Mouse (Mus musculus) spleen, adult 2 months (tissue): ENCODE measurements at regions not wholly inside any gene's neighbourhood (a gene's known extent, or its start where the extent isn't known, plus 50 kb on each side); places are given as distances from the start of the nearest gene placed in this dataset.
"Not testable (repeated sequence)": the region's sequence is repeated elsewhere in the genome, so short reads cannot be mapped to it uniquely, and the experiment has no call there.

Source experiments
- DNase-seq, 2 experiments: peaks; one replicate each; pipeline versions ENCODE4 v3.0.0 to v3.0.0-alpha.2; 2012 to 2021; ENCODE audit warnings: low spot score in 2 of 2, low read depth in 1 of 2
- H3K27ac ChIP-seq: fragments of 200-500 bp; 2 replicates; pipeline ENCODE4 v1.5.1; 2012; ENCODE audit warnings: low read length, inconsistent platforms; ENCODE audit not compliant: insufficient read depth
- H3K27me3 ChIP-seq: fragments of 200-500 bp; 2 replicates; pipeline ENCODE4 v1.6.1; 2012; ENCODE audit warnings: mild to moderate bottlenecking, moderate library complexity, low read length, inconsistent platforms; ENCODE audit not compliant: control insufficient read depth, insufficient read depth
- H3K36me3 ChIP-seq: fragments of 200-500 bp; 2 replicates; pipeline ENCODE4 v1.6.1; 2012; ENCODE audit warnings: mild to moderate bottlenecking, low read length, inconsistent platforms; ENCODE audit not compliant: control insufficient read depth, insufficient read depth
- H3K4me1 ChIP-seq: fragments of 200-500 bp; 2 replicates; pipeline ENCODE4 v1.6.1; 2011; ENCODE audit warnings: inconsistent platforms; ENCODE audit not compliant: control insufficient read depth, insufficient read depth, insufficient read length
- H3K4me3 ChIP-seq: fragments of 200-500 bp; 2 replicates; pipeline ENCODE4 v1.5.1; 2011; ENCODE audit warnings: mild to moderate bottlenecking, inconsistent platforms; ENCODE audit not compliant: insufficient read depth, insufficient read length; ENCODE audit errors: extremely low read depth
- CTCF ChIP-seq: fragments of 200-500 bp; IDR thresholded peaks from 2 replicates; pipeline ENCODE4 v1.5.1; 2011; ENCODE audit warnings: mild to moderate bottlenecking, inconsistent platforms; ENCODE audit not compliant: insufficient read depth, insufficient read length, insufficient replicate concordance; ENCODE audit errors: extremely low read depth
- POLR2A ChIP-seq: fragments of 200-500 bp; IDR thresholded peaks from 2 replicates; pipeline ENCODE4 v1.6.1; 2011; ENCODE audit warnings: low read depth, low read length, inconsistent platforms
- WGBS: fragments of 180-500 bp; shearing (Covaris S2); methylation state at CpG from one replicate; pipeline ENCODE4 v1.1.7; 2018; 5-methylcytosine and 5-hydroxymethylcytosine counted together

GRCm38 (mm10) chr14:33712458-33712857 is 123.5 kb downstream of the Ptpn20 start:
- no peaks in the 10 kb centered on the region for H3K27me3 ChIP-seq
- no peak for DNase-seq
- TF ChIP-seq POLR2A (no peak), CTCF (no peak)
- H3K27ac ChIP-seq, result no peak overlapping the region
- no peaks in the 10 kb centered on the region for H3K36me3 ChIP-seq
- H3K4me3 ChIP-seq, result no peak overlapping the region
- 96% methylated on average over 1 of the region's 1 CpGs for WGBS
- no peaks in the 10 kb centered on the region for H3K4me1 ChIP-seq

GRCm38 (mm10) chr14:33719651-33720050 is 130.6 kb downstream of the Ptpn20 start:
- H3K36me3 ChIP-seq, result no peaks in the 10 kb centered on the region
- H3K4me3 ChIP-seq, result no peak overlapping the region
- DNase-seq, result no peak
- TF ChIP-seq CTCF, result no peak
- no peak for TF ChIP-seq POLR2A
- H3K4me1 ChIP-seq, result no peaks in the 10 kb centered on the region
- WGBS, result 79% methylated on average over 6 of the region's 6 CpGs
- no peak overlapping the region for H3K27ac ChIP-seq
- no peaks in the 10 kb centered on the region for H3K27me3 ChIP-seq

DNA sequence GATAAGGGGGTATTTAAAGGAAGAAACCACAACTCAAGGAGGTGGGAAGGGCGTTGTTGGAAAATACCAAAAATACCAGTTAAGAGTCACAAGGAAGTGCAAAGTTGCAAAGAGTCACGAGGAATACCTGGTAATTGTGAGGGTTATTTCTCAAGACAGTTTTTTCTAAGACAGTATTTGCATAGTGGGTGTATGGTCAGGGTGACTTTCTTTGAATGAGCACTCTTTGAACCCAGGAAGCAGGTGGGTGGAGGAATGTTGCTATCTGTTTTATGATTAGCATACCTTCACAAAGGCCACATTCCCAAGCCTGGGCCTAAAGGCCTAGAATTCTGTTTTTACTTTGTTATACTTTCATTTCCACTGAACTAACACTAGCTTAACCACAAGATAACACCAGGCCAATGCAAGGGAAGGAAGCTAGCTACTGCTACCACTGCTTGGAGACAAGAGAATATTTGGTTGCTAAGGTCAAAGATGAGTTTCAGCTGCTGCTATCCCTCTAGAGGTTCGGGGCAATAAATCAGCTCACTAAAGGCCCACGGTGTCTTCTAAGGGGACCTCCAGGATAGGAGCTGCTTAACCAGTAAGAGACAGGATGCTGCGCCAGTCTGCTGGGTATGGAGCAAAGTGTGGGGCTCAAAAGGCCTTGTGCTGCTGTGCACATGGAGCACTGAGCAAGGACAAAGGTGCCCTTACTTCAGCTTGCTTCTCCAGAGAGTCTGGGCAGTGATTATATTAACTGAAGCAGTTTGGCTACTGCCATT is 133.6 kb downstream of the Ptpn20 start:
- not testable (repeated sequence) for H3K27ac ChIP-seq, H3K27me3 ChIP-seq, DNase-seq, H3K4me3 ChIP-seq, H3K4me1 ChIP-seq, H3K36me3 ChIP-seq
- 71% methylated on average over 5 of the region's 5 CpGs for WGBS

- 80% methylated on average over 10 of the region's 10 CpGs for WGBS
- Histone ChIP-seq H3K27ac (no peak overlapping the region), H3K36me3 (no peaks in the 10 kb centered on the region), H3K27me3 (no peaks in the 10 kb centered on the region), H3K4me3 (no peak overlapping the region), H3K4me1 (no peaks in the 10 kb centered on the region)
- DNase-seq, result no peak
- TF ChIP-seq CTCF (no peak), POLR2A (no peak)
Observed at GRCm38 (mm10) chr14:33726500-33726899, 137.5 kb downstream of the Ptpn20 start.

- no peak for TF ChIP-seq CTCF
- TF ChIP-seq POLR2A, result no peak
- no peak overlapping the region for H3K27ac ChIP-seq
- H3K4me3 ChIP-seq, result no peak overlapping the region
- WGBS, result 77% methylated on average over 14 of the region's 14 CpGs
- H3K4me1 ChIP-seq, result no peaks in the 10 kb centered on the region
- no peaks in the 10 kb centered on the region for H3K27me3 ChIP-seq
- no peaks in the 10 kb centered on the region for H3K36me3 ChIP-seq
- DNase-seq, result no peak
Observed at GRCm38 (mm10) chr14:33729115-33729884, 140.3 kb downstream of the Ptpn20 start.

GRCm38 (mm10) chr14:33732698-33733097 is 143.7 kb downstream of the Ptpn20 start:
- Histone ChIP-seq H3K27ac (no peak overlapping the region), H3K36me3 (no peaks in the 10 kb centered on the region), H3K27me3 (no peaks in the 10 kb centered on the region), H3K4me3 (no peak overlapping the region), H3K4me1 (no peaks in the 10 kb centered on the region)
- no peak for DNase-seq
- 45% methylated on average over 5 of the region's 5 CpGs for WGBS
- TF ChIP-seq CTCF (no peak), POLR2A (no peak)

- 90% methylated on average over 5 of the region's 5 CpGs for WGBS
- Histone ChIP-seq H3K36me3 (no peaks in the 10 kb centered on the region), H3K4me3 (no peak overlapping the region), H3K27ac (no peak overlapping the region), H3K4me1 (no peaks in the 10 kb centered on the region), H3K27me3 (no peaks in the 10 kb centered on the region)
- TF ChIP-seq POLR2A (no peak), CTCF (no peak)
- DNase-seq, result no peak
Observed at GRCm38 (mm10) chr14:33734446-33735043, 145.5 kb downstream of the Ptpn20 start.
